Mouse (Mus musculus) limb, embryonic 14.5 days (tissue): ENCODE measurements around the gene Sun5. TPM values are rescaled to one million over a fixed set of nuclear protein-coding genes. Genes with fewer than 3 reads are reported as not detected.
"Not testable (repeated sequence)": the region's sequence is repeated elsewhere in the genome, so short reads cannot be mapped to it uniquely, and the experiment has no call there.

Experiments used
- ATAC-seq: fragments of 200-750 bp; cut with Nextera tagmentation; 2 replicates; pipeline ENCODE4 v1.8.0; 2017; ENCODE audit warnings: low read depth, moderate number of reproducible peaks, moderate TSS enrichment; ENCODE audit not compliant: low FRiP score
- DNase-seq: peaks from one replicate; pipeline ENCODE4 v3.0.0-alpha.2; 2015; ENCODE audit warnings: low spot score
- H3K27ac ChIP-seq: fragments of 300-500 bp; sonication (generic); replicated peaks from 2 replicates; pipeline ENCODE4 v1.5.1; 2014; ENCODE audit warnings: low read depth, mild to moderate bottlenecking, low read length, moderate library complexity, mixed read lengths
- H3K27me3 ChIP-seq: fragments of 300-500 bp; sonication (generic); 2 replicates; pipeline ENCODE4 v1.6.1; 2014; ENCODE audit warnings: low read length, mixed read lengths; ENCODE audit not compliant: control insufficient read depth, insufficient read depth
- H3K36me3 ChIP-seq: fragments of 300-500 bp; sonication (generic); 2 replicates; pipeline ENCODE4 v1.6.1; 2014; ENCODE audit warnings: mild to moderate bottlenecking, low read length, moderate library complexity, mixed read lengths; ENCODE audit not compliant: control insufficient read depth, insufficient read depth
- H3K4me1 ChIP-seq: fragments of 300-500 bp; sonication (generic); 2 replicates; pipeline ENCODE4 v1.6.1; 2014; ENCODE audit warnings: antibody characterized with exemption, low read length, mixed read lengths; ENCODE audit not compliant: control insufficient read depth, insufficient read depth
- H3K4me2 ChIP-seq: fragments of 300-500 bp; sonication (generic); replicated peaks from 2 replicates; pipeline ENCODE4 v1.6.1; 2014; ENCODE audit warnings: low read depth, mild to moderate bottlenecking, low read length, moderate library complexity; ENCODE audit not compliant: severe bottlenecking
- H3K4me3 ChIP-seq: fragments of 300-500 bp; sonication (generic); replicated peaks from 2 replicates; pipeline ENCODE4 v1.5.1; 2014; ENCODE audit warnings: low read length
- H3K9ac ChIP-seq: fragments of 300-500 bp; sonication (generic); 2 replicates; pipeline ENCODE4 v1.6.1; 2014; ENCODE audit warnings: mild to moderate bottlenecking, low read depth, low read length, moderate library complexity; ENCODE audit not compliant: severe bottlenecking
- H3K9me3 ChIP-seq: fragments of 300-500 bp; sonication (generic); 2 replicates; pipeline ENCODE4 v1.6.1; 2016; ENCODE audit warnings: low read length; ENCODE audit not compliant: control insufficient read depth
- POLR2A ChIP-seq: fragments of 200-500 bp; IDR thresholded peaks from 2 replicates; pipeline ENCODE4 v1.8.0; 2012; ENCODE audit warnings: inconsistent platforms, mild to moderate bottlenecking, moderate library complexity, borderline replicate concordance; ENCODE audit not compliant: insufficient read depth, insufficient read length; ENCODE audit errors: extremely low read depth
- WGBS: fragments of 180-500 bp; shearing (Covaris S2); extraction: QIAGEN DNeasy Blood & Tissue Kit; methylation state at CpG from one replicate; pipeline ENCODE4 v1.1.7; 2014; 5-methylcytosine and 5-hydroxymethylcytosine counted together
- polyA plus RNA-seq, 2 experiments: library from polyadenylated mRNA; depleted of rRNA in 1 of 2; stranded (reverse) in 1 of 2; unstranded in 1 of 2; fragments of >200 nt; fragmentation: Nextera tagmentation in 1 of 2; extraction: Ambion mirVana in 1 of 2; gene quantifications; 2 replicates each; pipeline versions ENCODE4 v1.2.1 to v1.2.3; 2012 to 2014

The Sun5 gene
- polyA plus RNA-seq, 2 experiments = not detected

- WGBS = 88% methylated on average over 2 of the region's 2 CpGs
- H3K4me3 ChIP-seq = no peak overlapping the region
- ATAC-seq = no peak
Measured at GRCm38 (mm10) chr2:153822005-153822543, 48.8 kb downstream of the Sun5 start.

GRCm38 (mm10) chr2:153809921-153810320 is 61.0 kb downstream of the Sun5 start:
- 63% methylated on average over 3 of the region's 3 CpGs for WGBS
- H3K4me3 ChIP-seq = no peak overlapping the region
- DNase-seq (no peak), ATAC-seq (no peak)
- H3K4me1 ChIP-seq = no peaks in the 10 kb centered on the region
- no peak overlapping the region for H3K4me2 ChIP-seq
- H3K36me3 ChIP-seq = no peaks in the 10 kb centered on the region
- H3K27ac ChIP-seq = no peak overlapping the region
- H3K27me3 ChIP-seq = no peaks in the 10 kb centered on the region
- no peak for TF ChIP-seq POLR2A
- H3K9ac ChIP-seq = no peak overlapping the region
- no peaks in the 10 kb centered on the region for H3K9me3 ChIP-seq

More at GRCm38 (mm10) chr2:153822005-153822543, 48.8 kb downstream of the Sun5 start:
- no peaks in the 10 kb centered on the region for H3K36me3 ChIP-seq
- H3K27ac ChIP-seq = no peak overlapping the region
- H3K27me3 ChIP-seq = no peaks in the 10 kb centered on the region
- no peak for DNase-seq
- no peak for TF ChIP-seq POLR2A
- no peak overlapping the region for H3K4me2 ChIP-seq
- H3K9me3 ChIP-seq = no peaks in the 10 kb centered on the region
- H3K4me1 ChIP-seq = no peaks in the 10 kb centered on the region
- H3K9ac ChIP-seq = no peak overlapping the region

- Histone ChIP-seq H3K36me3 (no peaks in the 10 kb centered on the region), H3K4me1 (no peaks in the 10 kb centered on the region), H3K9ac (no peak overlapping the region), H3K4me3 (no peak overlapping the region), H3K27ac (no peak overlapping the region), H3K9me3 (no peaks in the 10 kb centered on the region), H3K27me3 (no peaks in the 10 kb centered on the region), H3K4me2 (no peak overlapping the region)
- WGBS = 74% methylated on average over 6 of the region's 6 CpGs
- ATAC-seq (no peak), DNase-seq (no peak)
- TF ChIP-seq POLR2A = no peak
Measured at GRCm38 (mm10) chr2:153808841-153809240, 62.0 kb downstream of the Sun5 start.

- Histone ChIP-seq H3K4me1 (no peaks in the 10 kb centered on the region), H3K9ac (no peak overlapping the region), H3K27me3 (no peaks in the 10 kb centered on the region), H3K27ac (no peak overlapping the region), H3K4me2 (no peak overlapping the region), H3K4me3 (no peak overlapping the region), H3K36me3 (no peaks in the 10 kb centered on the region), H3K9me3 (no peaks in the 10 kb centered on the region)
- TF ChIP-seq POLR2A = no peak
- 77% methylated on average over 8 of the region's 8 CpGs for WGBS
- no peak for ATAC-seq
- no peak for DNase-seq
Measured at GRCm38 (mm10) chr2:153808146-153808545, 62.7 kb downstream of the Sun5 start.

DNA sequence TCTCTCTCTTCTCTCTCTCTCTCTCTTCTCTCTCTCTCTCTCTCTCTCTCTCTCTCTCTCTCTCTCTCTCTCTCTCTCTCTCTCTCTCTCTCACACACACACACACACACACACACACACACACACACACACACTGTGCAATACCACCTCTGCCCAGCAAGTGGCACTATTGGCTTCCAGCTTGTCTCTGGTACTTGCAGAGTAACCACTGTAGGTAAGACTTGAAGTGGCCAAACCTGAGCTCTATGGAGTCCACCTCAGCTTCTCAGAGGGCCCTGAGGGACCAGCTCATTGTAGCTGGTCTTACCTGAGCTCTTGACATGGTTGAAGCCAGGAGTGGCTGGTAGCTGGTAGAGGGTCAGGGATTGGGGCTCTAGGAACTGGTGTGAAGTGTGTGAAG is 63.4 kb downstream of the Sun5 start:
- H3K4me2 ChIP-seq, H3K9me3 ChIP-seq, H3K9ac ChIP-seq, H3K27ac ChIP-seq, H3K27me3 ChIP-seq, H3K36me3 ChIP-seq, ATAC-seq, H3K4me1 ChIP-seq, H3K4me3 ChIP-seq: not testable (repeated sequence)
- DNase-seq = peak; percentile 17

Other genes starting within 250 kb of the Sun5 start
- 28.6 and 34.4 TPM in 2 replicates for gene Commd7, start 238.3 kb downstream of the Sun5 start, polyA plus RNA-seq (2012; rRNA removed)
- gene Commd7, start 238.3 kb downstream of the Sun5 start, polyA plus RNA-seq (2014; fragmentation: Nextera tagmentation; extraction: Ambion mirVana) = 70.4 and 75.5 TPM in 2 replicates
- gene Dnmt3b, start 221.6 kb downstream of the Sun5 start, polyA plus RNA-seq (2012; rRNA removed) = 6.6 and 8.1 TPM in 2 replicates
- gene Dnmt3b, start 221.6 kb downstream of the Sun5 start, polyA plus RNA-seq (2014; fragmentation: Nextera tagmentation; extraction: Ambion mirVana) = 7.3 and 8.3 TPM in 2 replicates
- gene Dnmt3c, start 174.4 kb downstream of the Sun5 start, polyA plus RNA-seq (2012; rRNA removed) = 0.06 and 0.10 TPM in 2 replicates
- 0.08 and 0.10 TPM in 2 replicates for gene Dnmt3c, start 174.4 kb downstream of the Sun5 start, polyA plus RNA-seq (2014; fragmentation: Nextera tagmentation; extraction: Ambion mirVana)
- gene Mapre1, start 129.8 kb downstream of the Sun5 start, polyA plus RNA-seq (2012; rRNA removed) = 30.2 and 36.1 TPM in 2 replicates
- gene Mapre1, start 129.8 kb downstream of the Sun5 start, polyA plus RNA-seq (2014; fragmentation: Nextera tagmentation; extraction: Ambion mirVana) = 194 and 203 TPM in 2 replicates
- 0.11 and 0.19 TPM in 2 replicates for gene Efcab8, start 91.2 kb downstream of the Sun5 start, polyA plus RNA-seq (2012; rRNA removed)
- gene Efcab8, start 91.2 kb downstream of the Sun5 start, polyA plus RNA-seq (2014; fragmentation: Nextera tagmentation; extraction: Ambion mirVana) = 0.06 TPM in 1 of 2 replicates, not detected in the other
- gene Bpifb2, start 4.0 kb upstream of the Sun5 start, polyA plus RNA-seq (2012; rRNA removed) = 0.09 and 0.20 TPM in 2 replicates
- not detected in 2 replicates for gene Bpifb2, start 4.0 kb upstream of the Sun5 start, polyA plus RNA-seq (2014; fragmentation: Nextera tagmentation; extraction: Ambion mirVana)
- gene Bpifb6, start 29.3 kb upstream of the Sun5 start, polyA plus RNA-seq (2012; rRNA removed) = 0.12 TPM in 1 of 2 replicates, not detected in the other
- gene Bpifb6, start 29.3 kb upstream of the Sun5 start, polyA plus RNA-seq (2014; fragmentation: Nextera tagmentation; extraction: Ambion mirVana) = not detected in 2 replicates
- not detected in 2 replicates for gene Bpifb3, start 47.1 kb upstream of the Sun5 start, polyA plus RNA-seq (2012; rRNA removed)
- not detected in 2 replicates for gene Bpifb3, start 47.1 kb upstream of the Sun5 start, polyA plus RNA-seq (2014; fragmentation: Nextera tagmentation; extraction: Ambion mirVana)
- gene Bpifb4, start 67.1 kb upstream of the Sun5 start, polyA plus RNA-seq (2012; rRNA removed) = not detected in 2 replicates
- not detected in 2 replicates for gene Bpifb4, start 67.1 kb upstream of the Sun5 start, polyA plus RNA-seq (2014; fragmentation: Nextera tagmentation; extraction: Ambion mirVana)
- gene Bpifa6, start 103.9 kb upstream of the Sun5 start, polyA plus RNA-seq (2012; rRNA removed) = not detected in 2 replicates
- gene Bpifa6, start 103.9 kb upstream of the Sun5 start, polyA plus RNA-seq (2014; fragmentation: Nextera tagmentation; extraction: Ambion mirVana) = not detected in 2 replicates
- gene Bpifa2, start 137.2 kb upstream of the Sun5 start, polyA plus RNA-seq (2012; rRNA removed) = not detected in 2 replicates
- not detected in 2 replicates for gene Bpifa2, start 137.2 kb upstream of the Sun5 start, polyA plus RNA-seq (2014; fragmentation: Nextera tagmentation; extraction: Ambion mirVana)